Mouse (Mus musculus): ENCODE measurements around the gene Phf21a.

The Phf21a gene

DNA sequence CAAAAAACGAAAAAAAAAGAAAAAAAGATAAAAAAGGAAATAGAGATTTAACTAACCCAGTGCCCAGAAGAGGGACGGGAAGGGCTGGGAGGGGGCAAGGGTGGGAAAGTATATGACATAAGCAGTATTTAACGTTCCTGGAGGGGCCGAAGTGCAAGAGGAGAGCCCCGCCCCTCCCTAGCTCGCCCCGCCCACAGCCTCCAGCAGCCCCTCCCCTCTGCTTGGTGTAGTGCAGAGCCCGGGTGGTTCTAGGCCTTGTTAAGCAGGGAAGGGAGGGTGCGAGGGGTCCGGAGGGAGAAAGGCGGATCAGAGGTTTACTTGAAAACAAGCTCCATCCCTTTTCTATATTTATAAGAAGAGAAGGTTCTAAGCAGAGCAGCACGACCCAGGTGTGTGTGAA, 268.0 kb downstream of the Phf21a start:
- DNase-seq (ENCODE audit: low spot score in 2 of 2) = no peak

DNA sequence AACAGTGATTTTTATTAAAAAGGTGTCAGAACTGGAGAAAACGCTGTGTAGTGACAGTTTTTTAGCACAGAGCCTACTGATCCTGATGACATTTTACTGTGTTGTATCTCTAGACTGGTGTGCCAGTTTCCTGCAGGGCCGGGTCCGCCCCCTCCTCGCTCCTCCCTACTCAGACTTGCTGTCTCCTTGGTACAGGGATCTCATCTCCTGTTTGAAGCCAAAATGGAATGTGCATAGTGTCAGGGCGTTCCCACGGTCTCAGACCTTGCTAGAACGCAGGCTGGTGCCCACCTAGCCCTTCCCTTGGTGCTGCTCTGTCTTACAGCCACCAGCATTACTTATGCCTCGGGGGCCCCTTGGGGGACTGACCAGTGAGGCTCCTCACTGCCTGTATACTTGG, 268.9 kb downstream of the Phf21a start:
- DNase-seq (ENCODE audit: low spot score in 2 of 2) = no peak

DNA sequence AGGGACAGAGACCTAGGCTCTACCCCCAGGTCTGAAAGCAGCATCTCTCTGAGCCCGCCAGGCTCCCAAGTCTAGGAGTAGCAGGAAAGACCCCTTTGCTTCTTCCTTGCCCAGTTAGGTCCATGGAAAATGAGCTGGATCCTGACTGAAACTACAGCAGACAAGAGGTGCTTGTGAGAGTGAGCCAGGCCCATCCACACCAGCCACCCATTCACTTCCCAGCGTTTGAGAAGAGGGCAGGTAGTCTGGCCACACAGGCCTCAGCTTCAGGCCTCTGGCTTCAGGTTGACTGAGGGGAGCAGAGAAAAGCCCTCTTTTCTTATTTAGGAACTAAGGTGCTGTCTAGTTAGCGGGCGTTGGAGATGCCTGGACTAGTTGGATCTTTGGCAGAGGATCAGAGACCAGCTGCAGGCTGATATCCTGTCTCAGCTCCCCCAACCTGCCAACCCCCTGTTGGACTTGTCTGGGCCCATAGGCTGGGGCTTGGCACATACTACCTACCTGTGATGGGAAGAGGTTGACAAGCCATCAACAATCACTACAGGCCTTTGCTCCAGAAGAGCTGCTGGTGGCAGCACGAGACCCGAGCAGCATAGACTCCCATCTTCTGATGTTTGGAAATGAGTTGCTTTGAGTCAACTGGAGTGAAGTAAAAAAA, 269.8 kb downstream of the Phf21a start:
- no peak for DNase-seq (ENCODE audit: low spot score in 2 of 2)

DNA sequence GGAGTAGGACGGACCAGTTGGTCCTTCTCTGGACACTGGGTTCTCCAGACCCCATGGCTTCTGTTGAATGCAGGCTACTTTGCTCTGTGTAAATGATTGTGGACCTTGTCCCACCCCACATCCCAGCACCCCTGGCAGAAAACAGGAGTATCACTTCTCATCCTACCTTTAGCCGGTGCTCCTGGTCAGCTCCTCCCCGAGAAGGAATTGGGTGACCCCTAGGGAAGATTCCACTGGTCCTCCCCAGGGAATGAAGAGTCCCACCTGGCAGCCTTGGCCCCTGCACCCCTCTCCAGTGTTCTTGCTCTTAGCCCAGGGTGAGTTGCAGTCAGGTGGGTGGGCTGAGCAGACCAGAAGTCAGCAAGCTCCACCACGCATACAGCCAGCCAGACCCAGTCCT, 271.2 kb downstream of the Phf21a start:
- no peak for DNase-seq (ENCODE audit: low spot score in 2 of 2)

DNA sequence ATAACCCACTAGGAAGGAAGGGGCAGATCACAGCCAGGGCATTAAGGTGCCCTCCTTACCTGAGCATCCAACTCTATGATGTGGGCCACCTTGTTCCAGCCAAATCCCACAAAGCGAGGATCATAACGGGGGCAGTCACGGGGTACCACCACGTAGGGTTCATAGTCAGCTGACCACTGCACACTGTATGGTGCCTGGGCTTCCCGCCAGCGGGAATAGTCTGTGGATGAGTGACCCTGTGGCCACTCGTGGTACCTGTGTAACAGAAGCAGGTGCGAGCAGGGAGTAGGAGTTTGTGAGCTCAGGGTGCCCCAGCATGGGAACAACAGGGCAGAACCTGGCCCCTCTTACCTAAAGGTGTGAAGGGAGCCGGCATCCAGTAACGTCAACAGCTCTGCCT, 272.7 kb downstream of the Phf21a start:
- no peak for DNase-seq (ENCODE audit: low spot score in 2 of 2)

DNA sequence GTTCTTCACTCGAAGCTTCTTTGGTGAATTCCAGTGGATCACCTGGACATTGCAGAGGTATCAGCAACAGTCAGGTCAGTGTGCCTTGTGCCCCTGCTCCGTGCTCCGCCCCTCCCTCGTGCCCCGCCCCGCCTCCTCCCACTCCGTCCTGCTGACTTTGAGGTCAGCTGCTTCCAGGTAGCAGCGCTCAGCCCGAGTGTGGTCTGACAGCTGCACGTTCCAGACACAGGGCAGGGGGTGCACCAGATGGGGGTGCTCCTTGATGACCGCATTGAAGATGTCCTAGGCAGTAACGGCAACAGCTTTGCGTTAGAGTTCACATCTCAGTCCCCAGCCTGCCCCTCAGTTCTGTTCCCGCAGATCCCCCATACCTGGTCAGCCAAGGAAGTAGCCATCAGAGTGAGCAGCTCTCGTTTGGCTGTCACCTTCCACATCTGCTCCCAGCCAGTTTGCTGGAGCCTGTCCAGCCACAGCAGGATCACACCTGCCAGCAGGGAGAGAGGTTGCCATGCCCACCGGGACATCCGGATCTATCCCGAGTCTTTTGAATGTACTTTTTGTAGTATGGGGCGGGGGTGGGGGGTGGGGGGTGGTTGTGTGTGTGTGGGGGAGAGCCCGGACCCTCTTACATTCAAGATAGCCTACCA, 274.6 kb downstream of the Phf21a start:
- DNase-seq (ENCODE audit: low spot score in 2 of 2) = no peak

DNA sequence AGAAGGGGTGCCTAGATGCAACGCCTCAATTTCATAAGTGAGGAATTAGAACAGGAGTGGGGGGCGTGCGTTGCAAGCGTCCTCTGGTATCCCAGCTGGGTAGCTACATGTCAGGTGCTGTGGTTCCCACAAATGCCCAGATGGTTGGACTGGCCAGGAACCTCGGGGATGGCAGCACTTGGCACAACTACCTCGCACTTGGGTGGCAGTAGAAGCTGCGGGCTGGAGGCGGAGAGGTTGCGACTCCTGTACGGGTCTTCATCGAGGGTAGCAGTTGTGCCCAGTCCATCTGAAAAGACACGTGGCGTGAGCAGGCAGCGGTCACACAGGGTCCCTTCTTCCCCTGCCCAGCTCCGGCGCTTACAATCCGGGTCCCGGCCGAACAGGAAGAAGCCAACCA, 277.5 kb downstream of the Phf21a start:
- DNase-seq (ENCODE audit: low spot score in 2 of 2) = peak in 1 of 2 experiments; percentile 45

DNA sequence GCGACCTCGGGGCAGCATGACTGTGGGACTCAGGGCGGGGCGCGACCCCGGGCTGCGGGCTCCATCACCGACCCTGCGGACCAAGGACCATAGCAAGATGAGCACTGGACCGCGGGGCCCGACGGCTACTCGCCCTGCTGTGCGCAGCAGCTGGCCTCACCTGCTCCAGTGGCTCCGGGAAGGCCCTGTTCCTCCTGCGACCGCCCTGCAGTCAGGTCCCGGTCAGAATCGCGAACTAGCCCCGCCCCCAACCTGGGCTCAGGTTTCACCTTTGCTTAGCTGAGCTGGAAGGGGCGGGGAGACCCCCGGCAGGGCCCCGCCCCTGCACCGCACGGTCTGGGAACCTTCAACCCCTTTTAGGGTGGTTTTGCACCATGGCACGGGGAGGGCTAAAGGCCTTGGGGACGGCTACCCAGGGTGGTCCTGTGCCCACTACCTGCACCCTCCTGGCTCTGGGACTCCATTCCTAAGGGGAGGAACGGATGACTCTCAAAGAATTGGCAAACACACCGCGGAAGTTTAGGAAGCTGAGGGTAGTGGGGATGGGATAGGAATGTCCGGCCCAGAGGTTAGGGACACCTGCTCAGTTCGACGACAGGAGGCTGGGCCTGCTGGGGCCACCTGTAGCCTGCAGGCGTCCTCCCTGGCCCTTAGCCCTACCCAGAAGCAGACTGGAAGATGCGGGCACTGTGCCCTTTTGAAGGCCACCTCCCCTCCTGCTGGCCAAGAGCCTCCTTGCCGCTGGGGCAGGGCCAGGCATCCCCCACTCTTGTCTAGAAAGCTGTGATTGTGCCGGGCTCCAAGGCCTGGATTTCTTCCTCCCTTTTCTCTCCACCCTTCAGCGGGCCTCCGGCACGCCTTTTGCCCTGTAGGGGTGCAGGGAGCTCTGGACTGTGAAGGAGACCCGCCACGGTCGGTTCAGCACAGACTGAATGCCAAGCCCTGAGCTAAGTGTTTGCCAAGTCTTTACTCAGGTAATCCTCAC, 278.2 kb downstream of the Phf21a start:
- peak; percentile 74 to 82 for DNase-seq (ENCODE audit: low spot score in 2 of 2)

DNA sequence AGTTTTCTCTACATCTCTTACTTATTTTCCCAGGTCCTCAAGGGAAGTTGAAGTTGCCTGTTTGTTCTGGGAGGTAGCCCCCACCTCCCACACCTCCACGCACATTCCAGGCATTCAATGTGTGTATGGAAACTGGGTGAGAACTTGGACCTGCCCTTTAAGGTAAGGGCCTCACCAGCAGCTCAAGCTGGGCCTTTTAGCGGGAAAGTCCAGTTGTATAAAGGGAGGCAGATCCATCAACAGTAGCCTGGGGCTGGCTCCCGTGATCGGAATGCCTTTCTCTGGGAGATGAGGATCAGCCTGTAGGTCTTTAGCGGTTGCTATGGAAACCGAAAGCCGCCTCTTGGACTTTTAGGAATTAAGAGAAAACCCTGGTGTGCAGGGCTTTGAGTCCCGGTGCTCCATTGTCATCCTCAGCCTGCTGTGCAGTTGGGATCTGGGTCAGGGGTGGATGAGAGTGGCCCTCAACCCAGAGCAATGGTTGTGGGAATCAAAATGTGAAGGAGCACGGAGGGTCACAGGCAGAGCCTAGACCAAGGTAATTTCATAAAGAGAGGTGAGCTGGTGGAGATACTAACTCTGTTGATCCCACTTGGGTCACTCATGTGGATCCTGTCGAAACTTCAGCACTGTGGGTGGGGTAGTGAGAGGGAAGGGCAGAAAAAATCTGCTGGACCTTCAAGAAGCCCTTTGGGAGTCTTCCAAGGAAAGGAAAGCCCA, 279.2 kb downstream of the Phf21a start:
- no peak for DNase-seq (ENCODE audit: low spot score in 2 of 2)

DNA sequence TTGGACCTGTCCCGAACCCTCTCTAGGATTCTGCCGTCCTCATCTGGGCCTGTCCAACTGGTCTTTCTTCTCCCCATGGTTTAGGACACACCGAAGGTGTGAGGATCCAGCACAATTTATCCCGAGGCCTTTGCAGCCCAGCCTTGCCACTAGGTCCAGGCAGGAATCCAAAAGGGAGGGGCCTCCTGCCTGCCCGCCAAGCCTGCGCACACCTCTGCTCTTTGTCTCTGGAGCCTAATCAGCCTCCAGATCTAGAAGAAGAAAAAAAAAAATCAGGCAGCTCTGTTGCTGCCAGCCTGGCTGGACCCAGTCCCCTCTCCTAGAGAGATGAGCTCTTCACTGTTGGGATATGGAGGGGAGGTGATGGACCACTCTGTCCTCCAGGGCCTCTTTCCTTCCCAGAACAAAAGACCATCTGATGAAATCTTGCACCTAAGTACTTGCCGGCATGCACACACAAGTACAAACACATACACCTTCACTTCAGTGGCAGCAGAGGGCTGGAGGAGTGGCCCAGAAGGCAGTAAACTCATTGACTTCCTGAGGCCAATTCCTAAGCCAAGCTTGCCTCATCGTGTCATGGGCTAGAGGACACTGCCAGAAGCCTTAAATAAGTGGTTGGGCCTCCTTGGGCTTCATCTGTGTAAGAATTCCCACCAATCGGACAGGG, 280.0 kb downstream of the Phf21a start:
- DNase-seq (ENCODE audit: low spot score in 2 of 2) = peak; percentile 55 to 58

DNA sequence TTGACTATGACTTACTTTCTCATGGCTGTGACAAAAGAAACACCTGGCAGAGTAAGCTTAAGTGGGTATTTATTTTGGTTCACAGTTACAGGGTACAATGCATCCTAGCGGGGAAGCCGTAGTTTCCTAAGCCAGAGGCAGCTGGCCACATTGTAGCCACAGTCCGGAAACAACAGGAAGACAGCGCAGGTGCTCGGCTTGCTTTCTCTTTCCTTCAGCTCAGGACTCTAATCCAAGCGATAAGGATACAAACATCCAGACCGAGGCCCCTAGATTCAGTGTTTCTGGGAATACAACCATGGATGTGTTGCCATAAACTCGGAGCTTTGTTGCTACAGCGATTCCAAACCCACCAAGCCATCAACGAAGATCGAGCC, 280.5 kb downstream of the Phf21a start:
- DNase-seq (ENCODE audit: low spot score in 2 of 2) = no peak

DNA sequence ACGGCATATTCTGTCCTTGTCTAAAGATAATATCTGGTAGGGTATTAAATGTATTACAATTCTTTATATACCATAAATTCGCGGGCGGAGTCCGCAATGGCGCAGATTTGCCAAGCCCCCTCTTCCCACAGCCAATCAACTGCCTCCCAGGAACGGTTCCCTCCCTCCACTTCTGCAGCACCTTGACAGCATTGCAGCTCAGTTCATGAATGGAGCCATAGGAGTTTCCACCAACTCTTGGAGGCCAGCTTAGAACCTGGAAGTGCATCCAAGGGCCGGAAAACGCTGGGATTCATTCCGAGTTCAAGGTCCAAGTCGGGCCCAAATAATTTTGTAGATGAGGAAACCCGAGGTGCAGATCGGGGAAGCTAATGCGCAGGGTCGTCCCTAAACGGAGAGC, 281.6 kb downstream of the Phf21a start, which contains the start of the genes Pex16 and Large2:
TSS of gene Pex16 (plus strand) at position 163 of the 400 bp plus-strand sequence.
TSS of gene Large2 (minus strand) at position 356 of the 400 bp plus-strand sequence.
- DNase-seq (ENCODE audit: low spot score in 2 of 2) = no peak

DNA sequence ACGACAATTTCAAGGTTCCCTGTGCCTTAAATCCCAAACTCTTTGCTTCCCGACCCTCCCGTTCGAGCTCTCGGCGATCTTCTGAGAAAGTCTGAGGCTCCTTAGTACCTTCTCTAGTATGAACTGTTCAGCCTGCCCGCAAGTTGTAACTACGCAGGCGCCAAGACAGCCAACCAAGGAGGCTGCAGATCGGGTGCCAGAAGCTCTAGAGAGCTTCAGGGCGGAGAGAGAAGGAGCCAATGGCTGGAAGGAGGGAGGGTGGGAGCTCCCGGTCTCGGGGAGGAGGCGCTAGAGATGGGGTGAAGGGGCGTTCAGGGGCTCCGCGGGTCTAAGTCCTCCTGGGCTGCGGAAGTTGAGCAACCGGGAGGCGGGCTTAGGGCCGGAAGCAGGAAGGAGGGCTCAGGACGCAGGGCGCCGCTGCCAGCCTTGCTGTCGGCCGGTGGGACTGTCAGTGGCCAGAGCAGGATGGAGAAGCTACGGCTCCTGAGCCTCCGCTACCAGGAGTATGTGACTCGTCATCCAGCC, 282.2 kb downstream of the Phf21a start:
- DNase-seq (ENCODE audit: low spot score in 2 of 2) = peak; percentile 85 to 98

DNA sequence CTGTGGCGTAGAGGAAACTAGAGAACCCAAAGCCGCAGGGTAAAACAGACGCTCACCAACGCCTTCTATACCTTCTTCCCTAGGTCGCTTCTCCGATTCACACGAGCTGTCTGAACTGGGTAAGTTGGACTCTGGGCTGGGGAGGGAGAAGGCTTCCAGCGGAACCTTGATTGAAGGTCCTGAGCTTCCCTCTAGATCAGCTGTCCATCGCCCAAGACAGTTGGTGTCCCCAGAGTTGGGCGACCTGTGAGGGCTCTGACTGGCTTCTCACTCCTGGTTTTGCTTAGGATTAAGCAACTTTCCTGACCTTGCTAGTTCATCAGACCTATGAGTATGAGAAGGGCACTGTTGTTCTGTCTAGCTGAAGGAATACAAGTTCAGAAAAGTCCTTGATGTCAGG, 282.9 kb downstream of the Phf21a start:
- DNase-seq (ENCODE audit: low spot score in 2 of 2) = no peak

DNA sequence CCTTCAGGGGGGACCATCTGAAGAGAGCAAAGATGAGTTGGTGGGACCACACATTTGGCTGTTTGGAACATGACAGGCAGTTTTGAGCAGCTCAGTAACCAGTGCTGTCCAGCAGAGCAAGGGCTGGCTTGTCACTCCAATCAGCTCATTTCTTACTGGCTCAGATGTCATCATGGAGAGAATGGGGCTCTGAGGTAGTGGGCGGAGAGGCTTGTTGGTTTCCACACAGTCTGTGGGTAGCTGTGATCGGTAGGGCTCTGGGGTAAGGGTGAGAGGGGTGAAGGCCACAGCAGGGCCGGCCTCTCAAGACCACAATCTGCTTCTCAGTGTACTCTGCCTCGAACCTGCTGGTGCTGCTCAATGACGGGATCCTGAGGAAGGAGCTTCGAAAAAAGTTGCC, 283.4 kb downstream of the Phf21a start:
- no peak for DNase-seq (ENCODE audit: low spot score in 2 of 2)

DNA sequence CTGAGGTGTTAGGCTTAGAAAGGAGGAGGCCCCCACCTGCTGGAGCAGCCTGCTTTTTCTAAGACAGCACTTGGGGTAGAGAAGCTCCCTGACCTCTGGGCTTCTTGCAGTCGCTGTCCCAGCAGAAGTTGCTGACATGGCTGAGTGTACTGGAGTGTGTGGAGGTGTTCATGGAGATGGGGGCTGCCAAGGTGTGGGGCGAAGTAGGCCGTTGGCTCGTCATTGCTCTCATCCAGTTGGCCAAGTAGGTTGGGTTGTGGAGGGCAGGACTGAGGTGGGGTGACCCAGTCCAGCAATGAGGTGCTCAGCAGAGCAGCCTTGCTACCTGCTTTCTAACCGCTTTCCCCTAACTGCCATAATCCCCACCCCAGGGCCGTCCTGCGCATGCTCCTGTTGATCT, 284.4 kb downstream of the Phf21a start:
- DNase-seq (ENCODE audit: low spot score in 2 of 2) = no peak

DNA sequence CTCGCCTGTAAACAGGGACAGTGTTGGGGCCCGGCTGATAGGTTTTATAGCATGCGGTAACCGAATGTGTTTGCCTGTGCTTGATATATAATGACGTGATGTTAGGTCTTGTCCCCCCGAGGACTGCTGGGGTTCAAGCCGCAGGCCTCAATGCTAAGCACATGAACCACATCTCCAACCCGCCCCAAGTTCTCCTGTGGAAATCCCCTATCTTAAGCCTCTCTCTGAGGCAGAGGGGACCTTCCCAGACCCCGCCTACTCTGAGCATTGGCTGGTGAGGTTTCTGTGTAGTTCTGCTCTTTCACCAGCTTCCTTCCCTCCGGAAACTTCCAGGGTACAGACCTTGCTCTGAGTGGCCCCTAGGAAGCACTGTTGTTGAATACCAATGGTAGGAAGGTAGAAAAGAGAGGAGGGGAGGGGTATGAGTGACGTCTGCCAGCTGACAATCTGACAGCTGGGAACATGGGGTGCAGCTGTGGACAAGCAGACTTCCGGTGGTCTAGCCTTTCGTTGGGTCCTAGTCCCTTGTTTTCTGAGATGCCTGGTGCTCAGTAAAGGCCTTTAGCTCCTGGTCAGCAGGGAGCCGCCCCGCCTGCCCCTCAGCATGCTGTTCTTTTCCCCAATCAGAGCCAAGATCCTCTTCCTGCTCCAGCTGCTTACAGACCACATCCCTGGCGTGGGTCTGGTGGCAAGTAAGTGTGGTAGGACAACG, 287.0 kb downstream of the Phf21a start:
- no peak for DNase-seq (ENCODE audit: low spot score in 2 of 2)

DNA sequence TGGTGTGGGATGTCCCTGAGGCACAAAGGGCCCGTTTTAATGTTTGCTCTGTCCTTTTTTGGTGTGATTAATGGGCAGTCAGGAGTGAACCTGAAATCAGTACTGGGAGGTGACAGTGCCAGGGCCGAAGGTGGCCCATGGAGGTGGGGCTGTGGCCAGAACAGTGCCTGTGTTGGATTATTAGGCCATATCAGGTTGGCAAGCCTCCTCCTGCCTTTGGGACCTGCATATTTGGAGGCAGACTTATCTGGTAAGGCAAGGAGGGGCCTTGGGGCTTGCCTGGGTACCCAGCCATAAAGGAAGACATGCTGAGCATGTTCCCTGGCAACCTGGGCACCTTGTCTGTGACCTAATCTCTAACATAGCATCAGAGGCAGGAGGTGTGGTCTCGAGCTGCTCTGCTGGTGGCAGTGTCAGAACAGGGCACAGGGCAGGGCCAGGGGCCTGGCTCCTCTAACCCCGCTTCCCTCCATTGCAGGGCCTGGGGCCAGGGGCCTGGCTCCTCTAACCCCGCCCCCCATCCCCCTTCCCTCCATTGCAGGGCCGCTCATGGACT, 287.7 kb downstream of the Phf21a start:
- DNase-seq (ENCODE audit: low spot score in 2 of 2) = no peak

DNA sequence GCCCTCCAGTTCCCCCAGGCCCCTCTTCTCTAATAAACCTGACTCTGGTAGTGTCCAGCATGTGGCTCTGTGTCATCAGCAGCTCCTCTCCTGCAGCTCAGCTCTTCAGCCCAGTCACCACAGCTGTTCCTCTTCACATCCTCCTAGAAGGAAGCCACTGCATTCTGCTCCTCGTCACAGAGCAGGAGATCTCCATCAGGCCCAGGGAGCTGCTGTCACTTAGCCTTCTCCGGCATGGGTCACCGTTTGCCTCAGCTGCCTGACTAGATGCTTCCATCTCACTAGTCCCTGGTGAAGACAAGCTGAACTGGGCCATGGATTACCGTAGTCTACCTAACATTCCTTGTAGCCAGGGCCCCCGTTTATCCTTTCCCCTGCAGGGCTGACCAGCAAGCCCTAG, 288.2 kb downstream of the Phf21a start:
- DNase-seq (ENCODE audit: low spot score in 2 of 2) = no peak

Data from urinary bladder, adult 18-20 months (tissue).